Mouse (Mus musculus): Measurements from ENCODE around the gene Amph. TPM values are rescaled to one million over a fixed set of nuclear protein-coding genes. Genes with fewer than 3 reads are reported as not detected.

The Amph gene
- polyA plus RNA-seq, 1 experiment from 2014 or later: 1.2 TPM

Other genes with a start within 250 kb of the Amph start
- gene Vps41, start 230.9 kb upstream of the Amph start, polyA plus RNA-seq (2014; fragmentation: Nextera tagmentation; extraction: Ambion mirVana): 50.0 and 56.2 TPM in 2 replicates

All from liver, embryonic 11.5 days (tissue).